Mouse (Mus musculus) ES-E14 (cell line): ENCODE data around the gene Med22. TPM values are rescaled to one million over a fixed set of nuclear protein-coding genes. Genes with fewer than 3 reads are reported as not detected.
A peak's percentile ranks its signal among the peaks of the same experiment; 100 is the strongest.

Source experiments
- DNase-seq: peaks from one replicate; pipeline ENCODE4 v3.0.0-alpha.2; 2013; ENCODE audit warnings: low read depth, low spot score
- H3K27ac ChIP-seq: 2 replicates; pipeline ENCODE4 v1.5.1; 2012; ENCODE audit warnings: low read depth, mild to moderate bottlenecking, low read length, moderate library complexity, mixed read lengths; ENCODE audit not compliant: poor library complexity, insufficient read depth, severe bottlenecking
- H3K36me3 ChIP-seq: 2 replicates; pipeline ENCODE4 v1.6.1; 2012; ENCODE audit warnings: mild to moderate bottlenecking, low read length, moderate library complexity, mixed read lengths; ENCODE audit not compliant: control insufficient read depth, poor library complexity, insufficient read depth, severe bottlenecking
- H3K4me1 ChIP-seq, 2 experiments: fragments of 150-350 bp in 1 of 2; sonication (generic) in 1 of 2; 2 replicates each; pipeline ENCODE4 v1.6.1; 2012; ENCODE audit warnings: low read length in 2 of 2, mild to moderate bottlenecking in 1 of 2, mixed read lengths in 1 of 2; ENCODE audit not compliant: control insufficient read depth in 2 of 2, insufficient read depth in 2 of 2, poor library complexity in 1 of 2
- H3K4me3 ChIP-seq, 2 experiments: fragments of 150-350 bp in 1 of 2; sonication (generic) in 1 of 2; 2 replicates each; pipeline ENCODE4 v1.5.1; 2012; ENCODE audit warnings: low read length in 2 of 2, low read depth in 1 of 2, mild to moderate bottlenecking in 1 of 2, mixed read lengths in 1 of 2; ENCODE audit not compliant: insufficient read depth in 1 of 2, poor library complexity in 1 of 2, severe bottlenecking in 1 of 2
- H3K9ac ChIP-seq: 2 replicates; pipeline ENCODE4 v1.6.1; 2012; ENCODE audit warnings: low read depth, mild to moderate bottlenecking, low read length, mixed read lengths; ENCODE audit not compliant: poor library complexity, insufficient read depth, severe bottlenecking
- H3K9me3 ChIP-seq: fragments of 150-350 bp; sonication (generic); 2 replicates; pipeline ENCODE4 v1.6.1; 2012; ENCODE audit warnings: low read depth, mild to moderate bottlenecking, low read length; ENCODE audit not compliant: control insufficient read depth, insufficient read depth
- CHD2 ChIP-seq: IDR thresholded peaks from 2 replicates; pipeline ENCODE4 v1.6.1; 2014; ENCODE audit warnings: mild to moderate bottlenecking, low read depth, low read length, inconsistent platforms
- HCFC1 ChIP-seq: IDR thresholded peaks from 2 replicates; pipeline ENCODE4 v1.6.1; 2012; ENCODE audit warnings: low read length, inconsistent platforms, borderline replicate concordance; ENCODE audit not compliant: insufficient read depth
- MAFK ChIP-seq: IDR thresholded peaks from 2 replicates; pipeline ENCODE4 v1.6.1; 2014; ENCODE audit warnings: mild to moderate bottlenecking, low read depth, low read length, inconsistent platforms; ENCODE audit not compliant: insufficient read depth
- ZC3H11A ChIP-seq: IDR thresholded peaks from 2 replicates; pipeline ENCODE4 v1.6.1; 2012; ENCODE audit warnings: low read depth, mild to moderate bottlenecking, inconsistent platforms, low read length, borderline replicate concordance
- ZNF384 ChIP-seq: IDR thresholded peaks from 2 replicates; pipeline ENCODE4 v1.6.1; 2012; ENCODE audit warnings: low read depth, low read length, inconsistent platforms
- in situ Hi-C, 2 experiments: fragments of 600-800 bp; cut with MboI; formaldehyde crosslinking; loops; one replicate each; pipeline ENCODE4 v1.15.1; 2025; ENCODE audit warnings: low sequenced_read_pairs in 2 of 2, inconsistent platforms in 1 of 2; ENCODE audit not compliant: unreplicated experiment in 2 of 2
- total RNA-seq: library from RNA; depleted of rRNA; stranded (reverse); fragments of 300-350 nt; gene quantifications from 2 replicates; pipeline ENCODE4 v1.2.3, GENCODE M21; 2012

Med22 gene
- total RNA-seq, 1 experiment: 38.8 TPM

- in situ Hi-C loops: loop anchor here in 1 of 2 experiments (25.0 kb wide), 1 partner anchor 484 kb away; the partner anchor contains the start of gene Sec16a
- no peak for DNase-seq
- TF ChIP-seq HCFC1 (no peak), MAFK (no peak), ZNF384 (no peak), CHD2 (no peak), ZC3H11A (no peak)
- Histone ChIP-seq H3K4me1 (peaks cover 0 to 6% of the 10 kb centered on the region in 2 experiments; a peak in 1 of 4 replicates), H3K9ac (no peak overlapping the region), H3K4me3 (no peak overlapping the region), H3K27ac (no peak overlapping the region), H3K36me3 (peaks cover 67% of the 10 kb centered on the region), H3K9me3 (no peaks in the 10 kb centered on the region)
Measured at GRCm38 (mm10) chr2:26921784-26922183, 11.3 kb upstream of the Med22 start.

GRCm38 (mm10) chr2:26920190-26920855 is 9.8 kb upstream of the Med22 start:
- H3K9ac ChIP-seq: no peak overlapping the region
- DNase-seq: no peak
- no peaks in the 10 kb centered on the region for H3K9me3 ChIP-seq
- peaks cover 55% of the 10 kb centered on the region for H3K36me3 ChIP-seq
- no peak overlapping the region for H3K4me3 ChIP-seq
- in situ Hi-C loops: loop anchor here in 1 of 2 experiments (25.0 kb wide), 1 partner anchor 483 kb away; the partner anchor contains the start of gene Sec16a
- TF ChIP-seq ZNF384: no peak
- no peak for TF ChIP-seq CHD2
- TF ChIP-seq MAFK: no peak
- no peak for TF ChIP-seq ZC3H11A
- peaks cover 0 to 6% of the 10 kb centered on the region in 2 experiments; a peak in 1 of 4 replicates for H3K4me1 ChIP-seq
- H3K27ac ChIP-seq: no peak overlapping the region

- no peak for DNase-seq
- Histone ChIP-seq H3K9ac (no peak overlapping the region), H3K27ac (no peak overlapping the region), H3K4me1 (peaks cover 0 to 6% of the 10 kb centered on the region in 2 experiments; a peak in 1 of 4 replicates), H3K36me3 (peaks cover 51% of the 10 kb centered on the region), H3K4me3 (no peak overlapping the region), H3K9me3 (no peaks in the 10 kb centered on the region)
- in situ Hi-C loops: loop anchor here in 1 of 2 experiments (25.0 kb wide), 1 partner anchor 482 kb away; the partner anchor contains the start of gene Sec16a
- TF ChIP-seq HCFC1: no peak
- TF ChIP-seq ZNF384: no peak
- no peak for TF ChIP-seq ZC3H11A
- TF ChIP-seq CHD2: no peak
- TF ChIP-seq MAFK: no peak
Measured at GRCm38 (mm10) chr2:26919684-26920083, 9.2 kb upstream of the Med22 start.

DNA sequence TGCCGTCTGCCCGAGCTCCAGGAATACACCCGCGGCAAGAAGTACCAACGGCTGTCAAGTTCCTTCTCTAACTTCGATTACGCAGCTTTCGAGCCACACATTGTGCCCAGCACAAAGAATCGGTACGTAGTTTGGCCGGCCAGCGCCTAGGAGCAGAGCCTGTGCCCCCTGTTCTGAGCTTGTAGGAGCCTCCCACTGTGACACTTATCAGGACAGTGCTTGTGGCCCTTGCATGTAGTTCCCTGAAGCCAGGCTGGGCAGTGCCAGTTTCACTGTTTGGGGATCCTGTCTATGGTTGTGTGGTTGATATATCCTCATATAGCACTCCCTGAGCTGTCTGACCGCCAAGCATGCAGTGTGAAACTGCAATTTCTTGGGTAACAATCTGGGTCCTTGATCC is 6.3 kb upstream of the Med22 start:
- in situ Hi-C loops: loop anchor here in 1 of 2 experiments (25.0 kb wide), 1 partner anchor 479 kb away; the partner anchor contains the start of gene Sec16a
- no peak overlapping the region for H3K27ac ChIP-seq

More for the DNA sequence above, 6.3 kb upstream of the Med22 start:
- H3K4me3 ChIP-seq: peak overlapping the region; percentile 69 to 86
- H3K9me3 ChIP-seq: no peaks in the 10 kb centered on the region
- no peak for DNase-seq
- H3K36me3 ChIP-seq: peaks cover 67% of the 10 kb centered on the region
- TF ChIP-seq ZC3H11A (no peak), HCFC1 (no peak), MAFK (no peak), ZNF384 (no peak), CHD2 (no peak)
- H3K9ac ChIP-seq: peak overlapping the region; percentile 78
- peaks cover 0 to 6% of the 10 kb centered on the region in 2 experiments; a peak in 1 of 4 replicates for H3K4me1 ChIP-seq
